Mouse (Mus musculus): ENCODE measurements at regions not wholly inside any gene's neighbourhood (a gene's known extent, or its start where the extent isn't known, plus 50 kb on each side); places are given as distances from the start of the nearest gene placed in this dataset.

DNA sequence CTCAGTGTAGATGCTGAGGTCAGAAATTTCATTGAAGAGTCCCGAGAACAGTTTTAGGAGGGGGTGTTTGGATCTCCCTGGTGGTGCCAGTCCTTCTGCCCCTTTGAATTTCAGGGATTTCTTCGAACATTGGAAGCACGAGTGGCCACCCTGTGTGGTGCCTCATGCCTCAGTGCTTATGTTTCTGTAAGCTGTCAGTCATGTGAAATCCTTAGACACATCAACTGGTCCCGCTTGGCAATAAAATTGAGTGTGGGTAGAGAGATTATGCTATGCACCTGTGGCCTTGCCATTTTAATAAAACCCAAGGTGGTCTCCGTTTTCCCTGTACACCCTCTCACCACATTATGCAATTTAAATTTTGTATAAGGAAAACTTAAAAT, 136.1 kb upstream of the Zfand5 start:
- TF ChIP-seq FLI1 (IDR thresholded peaks at IDR 0.05; ENCODE audit: low read length): no peak
- no peak for TF ChIP-seq GATA1 (IDR thresholded peaks at IDR 0.05; ENCODE audit: borderline replicate concordance, low read length)
